Mouse (Mus musculus) hindbrain, postnatal 0 days (tissue): ENCODE results near the gene Sos1. TPM values are rescaled to one million over a fixed set of nuclear protein-coding genes. Genes with fewer than 3 reads are reported as not detected.

ENCODE experiments used
- ATAC-seq: fragments of 200-750 bp; cut with Nextera tagmentation; 2 replicates; pipeline ENCODE4 v1.8.0; 2017; ENCODE audit warnings: mild to moderate bottlenecking, moderate TSS enrichment, moderate library complexity
- DNase-seq: peaks from one replicate; pipeline ENCODE4 v3.0.0-alpha.2; 2015; ENCODE audit warnings: low spot score
- H3K27ac ChIP-seq: fragments of 300-500 bp; sonication (generic); 2 replicates; pipeline ENCODE4 v1.5.1; 2014; ENCODE audit warnings: mild to moderate bottlenecking
- H3K27me3 ChIP-seq: fragments of 300-500 bp; sonication (generic); 2 replicates; pipeline ENCODE4 v1.6.1; 2014; ENCODE audit warnings: low read length, mixed read lengths; ENCODE audit not compliant: insufficient read depth
- H3K36me3 ChIP-seq: fragments of 300-500 bp; sonication (generic); 2 replicates; pipeline ENCODE4 v1.6.1; 2014; ENCODE audit warnings: low read length, mixed read lengths; ENCODE audit not compliant: insufficient read depth
- H3K4me1 ChIP-seq: fragments of 300-500 bp; sonication (generic); 2 replicates; pipeline ENCODE4 v1.6.1; 2014; ENCODE audit warnings: antibody characterized with exemption, low read length, mixed read lengths; ENCODE audit not compliant: insufficient read depth
- H3K4me2 ChIP-seq: fragments of 300-500 bp; sonication (generic); 2 replicates; pipeline ENCODE4 v1.6.1; 2014; ENCODE audit warnings: low read depth, mild to moderate bottlenecking, low read length, moderate library complexity, mixed read lengths
- H3K4me3 ChIP-seq: fragments of 300-500 bp; sonication (generic); 2 replicates; pipeline ENCODE4 v1.5.1; 2014; ENCODE audit warnings: low read length
- H3K9ac ChIP-seq: fragments of 300-500 bp; sonication (generic); replicated peaks from 2 replicates; pipeline ENCODE4 v1.6.1; 2014; ENCODE audit warnings: mild to moderate bottlenecking, low read length, moderate library complexity, mixed read lengths
- H3K9me3 ChIP-seq: fragments of 300-500 bp; sonication (generic); 2 replicates; pipeline ENCODE4 v1.6.1; 2016; ENCODE audit warnings: low read length, mixed read lengths
- CTCF ChIP-seq: IDR thresholded peaks from 2 replicates; pipeline ENCODE4 v1.5.1; 2016; ENCODE audit warnings: antibody characterized with exemption, control low read depth, low read depth
- WGBS: fragments of 180-500 bp; shearing (Covaris S2); extraction: QIAGEN DNeasy Blood & Tissue Kit; methylation state at CpG from one replicate; pipeline ENCODE4 v1.1.7; 2014; 5-methylcytosine and 5-hydroxymethylcytosine counted together
- polyA plus RNA-seq: library from polyadenylated mRNA; unstranded; fragments of >200 nt; fragmentation: Nextera tagmentation; extraction: Ambion mirVana; gene quantifications from 2 replicates; pipeline ENCODE4 v1.2.1, GENCODE M21; 2015
- total RNA-seq: library from RNA; depleted of rRNA; stranded (reverse); fragments of >200 nt; gene quantifications from 2 replicates; pipeline ENCODE4 v1.2.3, GENCODE M21; 2014

Gene Sos1
- total and polyA plus RNA-seq, 2 experiments from 2014 or later = 6.8 to 21.5 TPM

- Histone ChIP-seq H3K4me3 (no peak overlapping the region), H3K4me1 (no peaks in the 10 kb centered on the region), H3K27ac (no peak overlapping the region), H3K9ac (no peak overlapping the region), H3K4me2 (no peak overlapping the region), H3K27me3 (no peaks in the 10 kb centered on the region), H3K9me3 (no peaks in the 10 kb centered on the region), H3K36me3 (peaks cover under 1% of the 10 kb centered on the region; the same call in 1 of the 2 replicates)
- DNase-seq (no peak), ATAC-seq (no peak)
- 56% methylated on average over 2 of the region's 2 CpGs for WGBS
- no peak for TF ChIP-seq CTCF
Observed at GRCm38 (mm10) chr17:80427966-80428365, 52.3 kb downstream of the Sos1 start.

GRCm38 (mm10) chr17:80426901-80427300 lies 53.4 kb downstream of the Sos1 start:
- no peak for TF ChIP-seq CTCF
- Histone ChIP-seq H3K4me2 (no peak overlapping the region), H3K4me1 (no peaks in the 10 kb centered on the region), H3K9ac (no peak overlapping the region), H3K27me3 (no peaks in the 10 kb centered on the region), H3K4me3 (no peak overlapping the region), H3K27ac (peak overlapping the region; percentile 20; the same call in 1 of the 2 replicates), H3K9me3 (no peaks in the 10 kb centered on the region), H3K36me3 (peaks cover 9% of the 10 kb centered on the region)
- WGBS = 59% methylated on average over 5 of the region's 5 CpGs
- ATAC-seq (0 out of 2 replicates have a peak, but pooled peaks have one; percentile 24), DNase-seq (no peak)

GRCm38 (mm10) chr17:80426171-80426570 lies 54.1 kb downstream of the Sos1 start:
- Histone ChIP-seq H3K9ac (no peak overlapping the region), H3K4me1 (no peaks in the 10 kb centered on the region), H3K36me3 (peaks cover 9% of the 10 kb centered on the region), H3K4me3 (no peak overlapping the region), H3K9me3 (no peaks in the 10 kb centered on the region), H3K27me3 (no peaks in the 10 kb centered on the region), H3K27ac (peak overlapping the region; percentile 20; the same call in 1 of the 2 replicates), H3K4me2 (no peak overlapping the region)
- WGBS = 90% methylated on average over 7 of the region's 7 CpGs
- DNase-seq = no peak
- no peak for ATAC-seq
- TF ChIP-seq CTCF = no peak

DNA sequence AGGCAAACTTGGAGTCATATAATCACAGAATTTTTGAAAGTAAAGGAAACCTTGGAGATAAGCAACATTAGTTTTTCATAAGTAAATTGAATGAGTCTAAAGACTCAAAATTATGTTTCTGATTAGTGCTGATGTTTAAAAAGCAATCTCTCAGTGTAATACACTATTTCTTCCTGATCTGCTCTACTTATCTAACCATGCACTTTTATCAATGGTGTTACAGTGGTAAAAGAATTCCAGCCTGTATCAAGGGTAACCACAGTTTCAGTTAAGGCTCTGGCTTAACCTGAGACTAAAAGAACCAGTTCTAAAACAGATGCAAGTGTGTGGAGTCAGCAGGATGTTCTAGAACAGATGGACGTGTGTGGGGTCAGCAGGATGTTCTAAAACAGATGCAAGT lies 59.3 kb downstream of the Sos1 start:
- DNase-seq = no peak
- peaks cover 35% of the 10 kb centered on the region for H3K36me3 ChIP-seq

GRCm38 (mm10) chr17:80418572-80419210 lies 61.6 kb downstream of the Sos1 start:
- WGBS = 76% methylated on average over 10 of the region's 10 CpGs
- no peak overlapping the region for H3K9ac ChIP-seq
- no peak overlapping the region for H3K4me2 ChIP-seq
- ATAC-seq (no peak), DNase-seq (no peak)
- H3K9me3 ChIP-seq = no peaks in the 10 kb centered on the region
- no peak for TF ChIP-seq CTCF
- H3K27ac ChIP-seq = no peak overlapping the region
- H3K4me3 ChIP-seq = no peak overlapping the region
- H3K4me1 ChIP-seq = no peaks in the 10 kb centered on the region
- H3K36me3 ChIP-seq = peaks cover 40% of the 10 kb centered on the region
- H3K27me3 ChIP-seq = no peaks in the 10 kb centered on the region

More for the DNA sequence above, 59.3 kb downstream of the Sos1 start:
- H3K4me2 ChIP-seq = no peak overlapping the region
- no peaks in the 10 kb centered on the region for H3K27me3 ChIP-seq
- H3K4me3 ChIP-seq = no peak overlapping the region
- no peaks in the 10 kb centered on the region for H3K4me1 ChIP-seq
- no peak overlapping the region for H3K27ac ChIP-seq
- WGBS = 93% methylated on average over 1 of the region's 1 CpGs
- H3K9me3 ChIP-seq = no peaks in the 10 kb centered on the region
- H3K9ac ChIP-seq = no peak overlapping the region
- ATAC-seq = no peak
- TF ChIP-seq CTCF = no peak

DNA sequence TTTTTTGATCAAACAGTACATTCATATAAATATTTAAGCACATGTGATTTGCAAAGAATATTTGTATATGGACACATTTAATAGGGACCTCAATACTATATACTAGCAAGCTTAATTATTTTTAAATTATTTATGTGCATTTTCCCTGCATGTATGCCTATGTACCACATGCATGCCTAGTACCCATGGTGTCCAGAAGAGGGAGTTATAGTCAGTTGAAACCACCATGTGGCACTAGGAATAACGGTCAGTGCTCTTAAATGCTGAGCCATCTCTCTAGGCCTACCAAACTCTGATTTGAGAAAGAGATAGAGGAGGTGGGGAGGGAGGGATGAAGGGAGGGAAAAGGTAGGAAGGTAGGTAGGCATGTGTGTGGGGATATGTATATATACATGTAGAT lies 69.1 kb downstream of the Sos1 start:
- 56% methylated on average over 1 of the region's 1 CpGs for WGBS
- TF ChIP-seq CTCF = peak; percentile 61
- Histone ChIP-seq H3K36me3 (peaks cover 47% of the 10 kb centered on the region), H3K9ac (no peak overlapping the region), H3K9me3 (no peaks in the 10 kb centered on the region), H3K27me3 (no peaks in the 10 kb centered on the region), H3K4me3 (no peak overlapping the region), H3K27ac (no peak overlapping the region), H3K4me1 (no peaks in the 10 kb centered on the region), H3K4me2 (no peak overlapping the region)
- no peak for ATAC-seq
- DNase-seq = peak; percentile 25

DNA sequence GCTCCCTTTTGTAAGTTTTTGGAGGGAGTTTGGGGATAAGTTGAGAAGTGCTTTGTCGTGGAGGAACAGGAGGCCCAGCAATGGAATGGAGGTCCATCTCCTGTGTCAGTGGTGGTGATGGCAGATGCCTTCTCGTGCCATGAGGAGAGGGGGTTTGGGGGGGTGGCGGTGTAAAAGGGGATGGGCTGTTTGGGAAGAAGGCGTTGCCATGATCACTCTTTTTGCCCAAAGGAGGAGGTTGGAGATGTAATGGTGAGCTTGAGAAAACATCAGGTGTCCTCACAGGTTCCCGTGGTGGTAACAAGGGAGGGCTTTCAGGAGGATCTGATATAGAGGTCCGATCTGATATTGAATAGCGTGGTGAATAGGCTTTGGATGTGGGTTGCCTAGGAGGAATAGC lies 82.0 kb downstream of the Sos1 start:
- Histone ChIP-seq H3K9me3 (no peaks in the 10 kb centered on the region), H3K27ac (no peak overlapping the region), H3K27me3 (no peaks in the 10 kb centered on the region), H3K9ac (no peak overlapping the region), H3K36me3 (peaks cover 25% of the 10 kb centered on the region), H3K4me3 (no peak overlapping the region), H3K4me2 (no peak overlapping the region), H3K4me1 (no peaks in the 10 kb centered on the region)
- no peak for ATAC-seq
- TF ChIP-seq CTCF = no peak
- no peak for DNase-seq
- 96% methylated on average over 7 of the region's 7 CpGs for WGBS
